Mouse (Mus musculus) liver, adult 2 months (tissue): Measurements from ENCODE around the gene Mthfd1l.

ENCODE experiments used
- CTCF ChIP-seq: fragments of 200-500 bp; IDR thresholded peaks from 2 replicates; pipeline ENCODE4 v1.5.1; 2011; ENCODE audit warnings: low read depth, low read length, control low read depth
- POLR2A ChIP-seq: fragments of 200-500 bp; IDR thresholded peaks from 2 replicates; pipeline ENCODE4 v1.6.1; 2011; ENCODE audit warnings: low read length, control low read depth; ENCODE audit not compliant: insufficient read depth; ENCODE audit errors: extremely low read depth

- TF ChIP-seq CTCF (no peak), POLR2A (no peak)
Measured at GRCm38 (mm10) chr10:4210313-4211066, 237.6 kb downstream of the Mthfd1l start.
